Comparison of ENCODE assay signal across 11 mouse cellular contexts in the genomic region with DNA sequence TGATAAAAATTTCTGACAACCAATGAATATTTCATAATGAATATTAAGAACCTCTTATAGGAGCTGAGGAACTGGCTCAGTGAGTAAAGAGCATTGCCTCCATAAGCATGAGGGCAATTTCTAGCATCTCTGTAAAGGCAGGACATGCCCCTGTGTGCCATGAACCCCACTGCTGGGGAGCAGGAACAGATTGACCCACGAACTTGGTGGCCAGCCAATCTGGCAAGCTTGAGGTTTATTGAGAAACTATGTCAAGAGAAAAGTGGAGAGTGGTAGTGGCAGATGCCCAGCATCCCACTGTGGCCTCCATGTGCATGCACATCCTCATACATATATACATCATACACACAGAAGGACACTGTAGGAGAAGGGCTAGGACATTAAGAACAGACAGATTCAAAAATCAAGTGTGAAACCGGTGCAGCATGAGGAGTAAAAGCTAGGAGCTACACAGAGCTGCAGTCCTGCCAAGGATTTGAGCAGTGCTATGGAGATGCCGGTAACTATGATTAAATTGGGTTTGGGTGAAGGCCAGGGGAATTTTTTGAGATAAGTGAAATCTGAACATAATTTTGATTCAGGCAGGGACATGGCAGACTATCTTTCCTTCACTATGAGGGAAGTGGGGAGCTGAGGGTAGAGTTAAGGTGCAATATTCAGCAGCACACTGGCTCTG.
DNase-seq lines count a peak whose midpoint lies in the region; ATAC-seq and TF ChIP-seq lines count a peak whose summit lies in the region.
"Had no signal": no experiment of that assay in that cellular context is flagged by ENCODE, and none has a peak within 500 bp of the region (broad histone marks: within the 10 kb centered on the region; RNA-seq: fewer than 3 reads in every experiment).

No protein-coding gene starts in this region.

- H3K4me2 ChIP-seq in heart, embryonic 14.5 days (ENCODE audit: low read length): no peak overlapping the region
- H3K4me2 ChIP-seq in lung, embryonic 16.5 days (ENCODE audit: low read depth, low read length): no peak overlapping the region

- peaks cover 5 to 34% of the 10 kb centered on the region in 2 experiments for H3K4me1 ChIP-seq in heart, embryonic 14.5 days (ENCODE audit: control insufficient read depth in 2 of 2, insufficient read depth in 2 of 2, low read length in 2 of 2)
- H3K4me1 ChIP-seq in lung, embryonic 16.5 days (replicated peaks; ENCODE audit: control insufficient read depth, insufficient read depth, low read length): 0 out of 2 replicates have a peak, but pooled peaks cover 2% of the 10 kb centered on the region
- H3K4me1 ChIP-seq in lung, adult 2 months (ENCODE audit: control insufficient read depth, insufficient read depth, low read length): peaks cover 2% of the 10 kb centered on the region; the same call in 1 of the 2 replicates

- TF ChIP-seq CTCF in lung, adult 2 months (IDR thresholded peaks at IDR 0.05; ENCODE audit: insufficient read depth, low read length): no peak

- DNase-seq in heart, adult 8-10 months (ENCODE audit: low spot score): no peak
- no peak for DNase-seq in lung, adult 2 months
- peak; percentile 72 to 80 for DNase-seq in adrenal gland, postnatal 36 days
- peak; percentile 46 for DNase-seq in fibroblast of lung, adult 2 months (ENCODE audit: low read depth)
- no peak for DNase-seq in kidney, postnatal 25 days
- DNase-seq in urinary bladder, adult 2 months (ENCODE audit: low spot score): no peak

- TF ChIP-seq POLR2A in lung, adult 2 months (IDR thresholded peaks at IDR 0.05; ENCODE audit: borderline replicate concordance, extremely low read depth, low read depth, low read length): no peak

- WGBS in heart, embryonic 14.5 days: 54% methylated on average over 3 of the region's 3 CpGs
- WGBS in lung, embryonic 16.5 days: 63% methylated on average over 3 of the region's 3 CpGs
- WGBS in lung, adult 2 months: 55% methylated on average over 3 of the region's 3 CpGs

- no peaks in the 10 kb centered on the region for H3K9me3 ChIP-seq in heart, embryonic 14.5 days (ENCODE audit: control insufficient read depth, low read length)
- no peaks in the 10 kb centered on the region for H3K9me3 ChIP-seq in lung, embryonic 16.5 days (ENCODE audit: control insufficient read depth, low read length)

- ATAC-seq in heart, embryonic 14.5 days (ENCODE audit: insufficient number of reproducible peaks, insufficient read depth, low FRiP score, low read depth): 0 out of 2 replicates have a peak, but pooled peaks have one; percentile 47
- peak; percentile 31; the same call in 1 of the 2 replicates for ATAC-seq in lung, embryonic 16.5 days (ENCODE audit: low read depth)
- ATAC-seq: intestine, postnatal 0 days had no signal

- no peak overlapping the region for H3K4me3 ChIP-seq in heart, embryonic 14.5 days (ENCODE audit: control insufficient read depth in 1 of 2, insufficient read depth in 1 of 2, low read depth in 1 of 2, low read length in 2 of 2)
- no peak overlapping the region for H3K4me3 ChIP-seq in lung, embryonic 16.5 days (ENCODE audit: low read length)
- H3K4me3 ChIP-seq in lung, adult 2 months (replicated peaks; ENCODE audit: extremely low read depth, low read depth, low read length): no peak overlapping the region
- H3K4me3 ChIP-seq: myocyte had no signal

- no peak overlapping the region for H3K9ac ChIP-seq in heart, embryonic 14.5 days (ENCODE audit: low read length)
- no peak overlapping the region for H3K9ac ChIP-seq in lung, embryonic 16.5 days (ENCODE audit: low read length)
- H3K9ac ChIP-seq: liver, embryonic 14.5 days had no signal

- H3K36me3 ChIP-seq in heart, embryonic 14.5 days (ENCODE audit: control insufficient read depth, insufficient read depth, low read length): peaks cover 28% of the 10 kb centered on the region
- H3K36me3 ChIP-seq in lung, embryonic 16.5 days (ENCODE audit: control insufficient read depth, insufficient read depth, low read length): no peaks in the 10 kb centered on the region; the same call in 1 of the 2 replicates

- H3K27me3 ChIP-seq in heart, embryonic 14.5 days (ENCODE audit: control insufficient read depth, insufficient read depth, low read length): no peaks in the 10 kb centered on the region
- no peaks in the 10 kb centered on the region for H3K27me3 ChIP-seq in lung, embryonic 16.5 days (ENCODE audit: control insufficient read depth, insufficient read depth, low read depth, low read length)

- H3K27ac ChIP-seq in heart, embryonic 14.5 days (replicated peaks in 1 of 2; ENCODE audit: control insufficient read depth in 1 of 2, insufficient read depth in 1 of 2, low read depth in 2 of 2, low read length in 2 of 2): peak overlapping the region in 1 of 2 experiments; percentile 29; a peak in 1 of 4 replicates
- H3K27ac ChIP-seq in lung, embryonic 16.5 days (ENCODE audit: low read length): no peak overlapping the region
- H3K27ac ChIP-seq: liver, embryonic 14.5 days had no signal

Comparison
In these comparisons a context has a peak if more than half of its experiments do, and no peak if none do; other contexts are left out.
1. DNase-seq: peak in adrenal gland, postnatal 36 days (2 of 2) and fibroblast of lung, adult 2 months (single experiment); none in heart, adult 8-10 months (single experiment), lung, adult 2 months (single experiment), kidney, postnatal 25 days (0 of 2) and urinary bladder, adult 2 months (single experiment).